Mouse (Mus musculus) neural tube, embryonic 15.5 days (tissue): Measurements from ENCODE around the gene Grrp1. TPM values are rescaled to one million over a fixed set of nuclear protein-coding genes. Genes with fewer than 3 reads are reported as not detected.
A peak's percentile ranks its signal among the peaks of the same experiment; 100 is the strongest.

Source experiments
- ATAC-seq: fragments of 200-750 bp; cut with Nextera tagmentation; 2 replicates; pipeline ENCODE4 v1.8.0; 2017; ENCODE audit warnings: mild to moderate bottlenecking, moderate TSS enrichment, moderate library complexity; ENCODE audit not compliant: low FRiP score
- H3K27ac ChIP-seq: fragments of 300-500 bp; sonication (generic); replicated peaks from 2 replicates; pipeline ENCODE4 v1.5.1; 2015; ENCODE audit warnings: mild to moderate bottlenecking, inconsistent platforms
- H3K27me3 ChIP-seq: fragments of 300-500 bp; sonication (generic); replicated peaks from 2 replicates; pipeline ENCODE4 v1.6.1; 2015; ENCODE audit warnings: inconsistent platforms
- H3K36me3 ChIP-seq: fragments of 300-500 bp; sonication (generic); 2 replicates; pipeline ENCODE4 v1.6.1; 2015; ENCODE audit warnings: inconsistent platforms
- H3K4me1 ChIP-seq: fragments of 300-500 bp; sonication (generic); 2 replicates; pipeline ENCODE4 v1.6.1; 2015; ENCODE audit warnings: inconsistent platforms
- H3K4me2 ChIP-seq: fragments of 300-500 bp; sonication (generic); 2 replicates; pipeline ENCODE4 v1.6.1; 2015; ENCODE audit warnings: inconsistent platforms, mild to moderate bottlenecking, moderate library complexity
- H3K4me3 ChIP-seq: fragments of 300-500 bp; sonication (generic); replicated peaks from 2 replicates; pipeline ENCODE4 v1.5.1; 2015; ENCODE audit warnings: mild to moderate bottlenecking, inconsistent platforms
- H3K9ac ChIP-seq: fragments of 300-500 bp; sonication (generic); replicated peaks from 2 replicates; pipeline ENCODE4 v1.6.1; 2015; ENCODE audit warnings: mild to moderate bottlenecking, inconsistent platforms
- H3K9me3 ChIP-seq: fragments of 300-500 bp; sonication (generic); replicated peaks from 2 replicates; pipeline ENCODE4 v1.6.1; 2016; ENCODE audit warnings: inconsistent platforms
- WGBS: fragments of 180-500 bp; shearing (Covaris S2); methylation state at CpG from one replicate; pipeline ENCODE4 v1.1.7; 2015; ENCODE audit warnings: mixed read lengths; 5-methylcytosine and 5-hydroxymethylcytosine counted together
- polyA plus RNA-seq: library from polyadenylated mRNA; unstranded; fragments of >200 nt; fragmentation: Nextera tagmentation; extraction: Ambion mirVana; gene quantifications from 2 replicates; pipeline ENCODE4 v1.2.1, GENCODE M21; 2015

Grrp1 gene
- polyA plus RNA-seq, 1 experiment from 2014 or later: 17.0 TPM

- peaks cover 73% of the 10 kb centered on the region for H3K27me3 ChIP-seq
- H3K27ac ChIP-seq: peak overlapping the region; percentile 89
- WGBS: under 1% methylated on average over 76 of the region's 91 CpGs
- no peaks in the 10 kb centered on the region for H3K36me3 ChIP-seq
- H3K9me3 ChIP-seq: no peaks in the 10 kb centered on the region
- H3K4me2 ChIP-seq: peak overlapping the region; percentile 77
- peak; percentile 71 for ATAC-seq
- peak overlapping the region; percentile 70 for H3K9ac ChIP-seq
- peak overlapping the region; percentile 61 for H3K4me3 ChIP-seq
- peaks cover 66% of the 10 kb centered on the region for H3K4me1 ChIP-seq
Measured at GRCm38 (mm10) chr4:134251241-134252130, 2.4 kb downstream of the Grrp1 start.

- Histone ChIP-seq H3K9me3 (no peaks in the 10 kb centered on the region), H3K36me3 (no peaks in the 10 kb centered on the region), H3K4me1 (peaks cover 66% of the 10 kb centered on the region), H3K4me2 (peak overlapping the region; percentile 77), H3K9ac (peak overlapping the region; percentile 70), H3K27ac (peak overlapping the region; percentile 89), H3K4me3 (peak overlapping the region; percentile 61), H3K27me3 (peaks cover 69% of the 10 kb centered on the region)
- WGBS: 9% methylated on average over 10 of the region's 10 CpGs
- ATAC-seq: no peak
Measured at GRCm38 (mm10) chr4:134250930-134251240, 3.0 kb downstream of the Grrp1 start.

- Histone ChIP-seq H3K27me3 (peaks cover 65% of the 10 kb centered on the region), H3K9ac (peak overlapping the region; percentile 70), H3K4me3 (peak overlapping the region; percentile 61), H3K4me1 (peaks cover 67% of the 10 kb centered on the region), H3K36me3 (no peaks in the 10 kb centered on the region), H3K9me3 (no peaks in the 10 kb centered on the region), H3K27ac (peak overlapping the region; percentile 89), H3K4me2 (peak overlapping the region; percentile 77)
- no peak for ATAC-seq
- WGBS: 8% methylated on average over 27 of the region's 27 CpGs
Measured at GRCm38 (mm10) chr4:134250116-134250929, 3.6 kb downstream of the Grrp1 start.

GRCm38 (mm10) chr4:134249651-134250050 lies 4.3 kb downstream of the Grrp1 start:
- Histone ChIP-seq H3K4me2 (peak overlapping the region; percentile 77), H3K27ac (no peak overlapping the region), H3K4me3 (peak overlapping the region; percentile 61), H3K9ac (peak overlapping the region; percentile 45), H3K9me3 (no peaks in the 10 kb centered on the region), H3K4me1 (peaks cover 72% of the 10 kb centered on the region), H3K27me3 (peaks cover 58% of the 10 kb centered on the region), H3K36me3 (no peaks in the 10 kb centered on the region)
- WGBS: under 1% methylated on average over 30 of the region's 30 CpGs
- peak; percentile 25; the same call in 1 of the 2 replicates for ATAC-seq

- Histone ChIP-seq H3K4me1 (peaks cover 55% of the 10 kb centered on the region), H3K27me3 (peaks cover 32% of the 10 kb centered on the region), H3K9ac (peak within 1 kb of the TSS; percentile 84), H3K36me3 (no peaks in the 10 kb centered on the region), H3K4me2 (peak within 1 kb of the TSS; percentile 93), H3K27ac (peak within 1 kb of the TSS; percentile 33; the same call in 1 of the 2 replicates), H3K9me3 (no peaks in the 10 kb centered on the region), H3K4me3 (peak within 1 kb of the TSS; percentile 86)
- WGBS: 72% methylated on average over 7 of the region's 7 CpGs
- ATAC-seq: no peak
Measured at GRCm38 (mm10) chr4:134246719-134247258, 7.1 kb downstream of the Grrp1 start, which contains the start of gene Gm30191. TSS of gene Gm30191 (plus strand) at chr4:134246935.

- Histone ChIP-seq H3K27me3 (peaks cover 28% of the 10 kb centered on the region), H3K9ac (no peak overlapping the region), H3K4me1 (peaks cover 50% of the 10 kb centered on the region), H3K4me3 (no peak overlapping the region), H3K9me3 (no peaks in the 10 kb centered on the region), H3K27ac (0 out of 2 replicates have a peak overlapping the region, but pooled peaks have one; percentile 33), H3K4me2 (peak overlapping the region; percentile 93), H3K36me3 (no peaks in the 10 kb centered on the region)
- WGBS: 19% methylated on average over 4 of the region's 4 CpGs
- no peak for ATAC-seq
Measured at GRCm38 (mm10) chr4:134246256-134246655, 7.7 kb downstream of the Grrp1 start.

- peaks cover 26% of the 10 kb centered on the region for H3K27me3 ChIP-seq
- H3K9ac ChIP-seq: peak within 1 kb of the TSS; percentile 84
- H3K36me3 ChIP-seq: no peaks in the 10 kb centered on the region
- H3K4me3 ChIP-seq: peak within 1 kb of the TSS; percentile 86
- peak within 1 kb of the TSS; percentile 33; the same call in 1 of the 2 replicates for H3K27ac ChIP-seq
- WGBS: under 1% methylated on average over 60 of the region's 60 CpGs
- H3K4me1 ChIP-seq: peaks cover 40% of the 10 kb centered on the region
- peak within 1 kb of the TSS; percentile 93 for H3K4me2 ChIP-seq
- no peaks in the 10 kb centered on the region for H3K9me3 ChIP-seq
- peak; percentile 81 for ATAC-seq
Measured at GRCm38 (mm10) chr4:134245148-134245843, 8.6 kb downstream of the Grrp1 start, which contains the start of gene Zfp593. TSS of gene Zfp593 (minus strand) at chr4:134245592.

- Histone ChIP-seq H3K27me3 (peaks cover 25% of the 10 kb centered on the region), H3K27ac (no peak within 1 kb of the TSS), H3K9me3 (no peaks in the 10 kb centered on the region), H3K4me3 (0 out of 2 replicates have a peak within 1 kb of the TSS, but pooled peaks have one; percentile 86), H3K4me1 (peaks cover 28% of the 10 kb centered on the region), H3K36me3 (no peaks in the 10 kb centered on the region), H3K4me2 (peak within 1 kb of the TSS; percentile 93), H3K9ac (no peak within 1 kb of the TSS)
- WGBS: 94% methylated on average over 17 of the region's 17 CpGs
- no peak for ATAC-seq
Measured at GRCm38 (mm10) chr4:134243516-134244250, 10.2 kb downstream of the Grrp1 start, which contains the start of gene E130218I03Rik. TSS of gene E130218I03Rik (plus strand) at chr4:134243662.

- Histone ChIP-seq H3K9ac (0 out of 2 replicates have a peak overlapping the region, but pooled peaks have one; percentile 2), H3K4me2 (peak overlapping the region; percentile 43), H3K4me1 (peaks cover 11% of the 10 kb centered on the region), H3K27me3 (peaks cover 23% of the 10 kb centered on the region), H3K9me3 (no peaks in the 10 kb centered on the region), H3K4me3 (no peak overlapping the region; the same call in 1 of the 2 replicates), H3K27ac (no peak overlapping the region), H3K36me3 (no peaks in the 10 kb centered on the region)
- ATAC-seq: no peak
- WGBS: 10% methylated on average over 10 of the region's 10 CpGs
Measured at GRCm38 (mm10) chr4:134238686-134239085, 15.2 kb downstream of the Grrp1 start.

- Histone ChIP-seq H3K36me3 (no peaks in the 10 kb centered on the region), H3K9ac (0 out of 2 replicates have a peak within 1 kb of the TSS, but pooled peaks have one; percentile 2)
- ATAC-seq: peak; percentile 35; the same call in 1 of the 2 replicates
Measured at GRCm38 (mm10) chr4:134238279-134238651, 15.6 kb downstream of the Grrp1 start, which contains the start of gene Cnksr1. TSS of gene Cnksr1 (minus strand) at chr4:134238399.

More at GRCm38 (mm10) chr4:134238279-134238651, 15.6 kb downstream of the Grrp1 start, which contains the start of gene Cnksr1:
- Histone ChIP-seq H3K4me2 (peak within 1 kb of the TSS; percentile 43), H3K9me3 (no peaks in the 10 kb centered on the region), H3K27ac (no peak within 1 kb of the TSS), H3K27me3 (peaks cover 23% of the 10 kb centered on the region), H3K4me3 (peak within 1 kb of the TSS; percentile 13; the same call in 1 of the 2 replicates), H3K4me1 (peaks cover 11% of the 10 kb centered on the region)
- WGBS: 5% methylated on average over 18 of the region's 18 CpGs
